ENCODE assay signal across 12 mouse cellular contexts in genomic region chrX:169837947-169838649, GRCm38 (mm10). TPM values are rescaled to one million over a fixed set of nuclear protein-coding genes. Genes with fewer than 3 reads are reported as not detected.
DNase-seq lines count a peak whose midpoint lies in the region; ATAC-seq and TF ChIP-seq lines count a peak whose summit lies in the region.
"Had no signal": no experiment of that assay in that cellular context is flagged by ENCODE, and none has a peak within 500 bp of the region (broad histone marks: within the 10 kb centered on the region; RNA-seq: fewer than 3 reads in every experiment).

No protein-coding gene starts in this region.

- H3K9me3 ChIP-seq in forebrain, postnatal 0 days (ENCODE audit: low read length), result no peaks in the 10 kb centered on the region
- H3K9me3 ChIP-seq: heart, embryonic 10.5 days; liver, embryonic 13.5 days; megakaryocyte, embryonic 14.5 days had no signal

- H3K27ac ChIP-seq in forebrain, postnatal 0 days (ENCODE audit: low read depth, low read length), result 0 out of 2 replicates have a peak overlapping the region, but pooled peaks have one; percentile 9
- H3K27ac ChIP-seq: heart, embryonic 10.5 days; liver, embryonic 13.5 days had no signal

- H3K27me3 ChIP-seq in forebrain, postnatal 0 days (ENCODE audit: insufficient read depth, low read length), result no peaks in the 10 kb centered on the region
- H3K27me3 ChIP-seq: liver, embryonic 13.5 days; megakaryocyte, embryonic 14.5 days had no signal

- intact Hi-C loops in left cerebral cortex, postnatal 10 days (cut with DNase I), result no loop called here

- peak; percentile 93 for ATAC-seq in forebrain, postnatal 0 days
- no peak for ATAC-seq in megakaryocyte progenitor cell, adult 5-6 weeks (replicated peaks; ENCODE audit: poor library complexity)

- no peaks in the 10 kb centered on the region for H3K36me3 ChIP-seq in forebrain, postnatal 0 days (ENCODE audit: insufficient read depth)
- H3K36me3 ChIP-seq: heart, embryonic 10.5 days; liver, embryonic 13.5 days had no signal

- H3K9ac ChIP-seq in forebrain, postnatal 0 days, result no peak overlapping the region
- H3K9ac ChIP-seq: liver, embryonic 13.5 days had no signal

- WGBS in forebrain, postnatal 0 days, result 27% methylated on average over 5 of the region's 5 CpGs

- H3K4me1 ChIP-seq in forebrain, postnatal 0 days (ENCODE audit: insufficient read depth), result no peaks in the 10 kb centered on the region
- H3K4me1 ChIP-seq: heart, embryonic 10.5 days; liver, embryonic 13.5 days; megakaryocyte, embryonic 14.5 days had no signal

- no peak overlapping the region for H3K4me3 ChIP-seq in forebrain, postnatal 0 days (ENCODE audit: low read depth, low read length)
- H3K4me3 ChIP-seq: heart, embryonic 10.5 days; liver, embryonic 13.5 days; megakaryocyte, embryonic 14.5 days had no signal

- TF ChIP-seq CTCF in forebrain, postnatal 0 days (IDR thresholded peaks at IDR 0.05; ENCODE audit: low read depth), result no peak

- DNase-seq in layer of hippocampus, adult 11-12 months (ENCODE audit: low spot score), result peak; percentile 22
- DNase-seq in layer of hippocampus, adult 9-10 months (ENCODE audit: low spot score), result no peak
- DNase-seq in forebrain, postnatal 0 days, result peak; percentile 63
- DNase-seq in left cerebral cortex, postnatal 10 days (ENCODE audit: extremely low spot score in 1 of 2, low spot score in 2 of 2), result peak; percentile 18 to 30
- peak; percentile 63 for DNase-seq in retina, embryonic 14.5 days (ENCODE audit: low spot score)
- no peak for DNase-seq in urinary bladder, adult 2 months (ENCODE audit: low spot score)
- no peak for DNase-seq in lung, adult 18-20 months
- DNase-seq: liver, embryonic 13.5 days had no signal

- no peak overlapping the region for H3K4me2 ChIP-seq in forebrain, postnatal 0 days (ENCODE audit: low read depth)
- H3K4me2 ChIP-seq: liver, embryonic 13.5 days had no signal

RNA-seq across cellular contexts. Expression of gene 4933400A11Rik, which starts 58.7 kb away (rescaled TPM):
- total RNA-seq in forebrain, postnatal 0 days (2014; rRNA removed), result not detected in 2 replicates
- polyA plus RNA-seq in forebrain, postnatal 0 days (2015; fragmentation: Nextera tagmentation; extraction: Ambion mirVana), result not detected in 2 replicates
- not detected for total RNA-seq in left cerebral cortex, postnatal 10 days (2021)
- not detected in 2 replicates for polyA plus RNA-seq in urinary bladder, adult 2 months (2012; rRNA removed)
- total RNA-seq in megakaryocyte progenitor cell, adult 5-6 weeks (2015), result not detected in 2 replicates
- not detected in 2 replicates for total RNA-seq in megakaryocyte progenitor cell, adult 5-6 weeks (2017)
- total RNA-seq: layer of hippocampus, postnatal 25 days had no signal
- polyA plus RNA-seq: liver, embryonic 13.5 days had no signal

Comparison
In these comparisons a context has a peak if more than half of its experiments do, and no peak if none do; other contexts are left out.
1. DNase-seq: peak in layer of hippocampus, adult 11-12 months (single experiment), forebrain, postnatal 0 days (single experiment), left cerebral cortex, postnatal 10 days (2 of 2) and retina, embryonic 14.5 days (single experiment); none in layer of hippocampus, adult 9-10 months (single experiment), urinary bladder, adult 2 months (single experiment) and lung, adult 18-20 months (0 of 2).